Mouse (Mus musculus) forebrain, embryonic 15.5 days (tissue): ENCODE results near the gene Pigt. TPM values are rescaled to one million over a fixed set of nuclear protein-coding genes. Genes with fewer than 3 reads are reported as not detected.

ENCODE experiments used
- ATAC-seq: fragments of 200-750 bp; cut with Nextera tagmentation; replicated peaks from 2 replicates; pipeline ENCODE4 v1.8.0; 2017; ENCODE audit warnings: mild to moderate bottlenecking, moderate TSS enrichment, moderate library complexity
- H3K27ac ChIP-seq: fragments of 300-500 bp; sonication (generic); replicated peaks from 2 replicates; pipeline ENCODE4 v1.5.1; 2015; ENCODE audit warnings: mild to moderate bottlenecking, inconsistent platforms
- H3K27me3 ChIP-seq: fragments of 300-500 bp; sonication (generic); 2 replicates; pipeline ENCODE4 v1.6.1; 2015; ENCODE audit warnings: inconsistent platforms
- H3K36me3 ChIP-seq: fragments of 300-500 bp; sonication (generic); 2 replicates; pipeline ENCODE4 v1.6.1; 2015; ENCODE audit warnings: mild to moderate bottlenecking, inconsistent platforms
- H3K4me1 ChIP-seq: fragments of 300-500 bp; sonication (generic); 2 replicates; pipeline ENCODE4 v1.6.1; 2015; ENCODE audit warnings: inconsistent platforms
- H3K4me2 ChIP-seq: fragments of 300-500 bp; sonication (generic); replicated peaks from 2 replicates; pipeline ENCODE4 v1.6.1; 2015; ENCODE audit warnings: mild to moderate bottlenecking, inconsistent platforms
- H3K4me3 ChIP-seq: fragments of 300-500 bp; sonication (generic); 2 replicates; pipeline ENCODE4 v1.5.1; 2015; ENCODE audit warnings: mild to moderate bottlenecking, inconsistent platforms
- H3K9ac ChIP-seq: fragments of 300-500 bp; sonication (generic); replicated peaks from 2 replicates; pipeline ENCODE4 v1.6.1; 2015; ENCODE audit warnings: mild to moderate bottlenecking, inconsistent platforms
- H3K9me3 ChIP-seq: fragments of 300-500 bp; sonication (generic); 2 replicates; pipeline ENCODE4 v1.6.1; 2016; ENCODE audit warnings: inconsistent platforms
- WGBS: fragments of 180-500 bp; shearing (Covaris S2); methylation state at CpG from one replicate; pipeline ENCODE4 v1.1.7; 2015; ENCODE audit warnings: mixed read lengths; 5-methylcytosine and 5-hydroxymethylcytosine counted together
- polyA plus RNA-seq: library from polyadenylated mRNA; unstranded; fragments of >200 nt; fragmentation: Nextera tagmentation; extraction: Ambion mirVana; gene quantifications from 2 replicates; pipeline ENCODE4 v1.2.1, GENCODE M21; 2015

The Pigt gene
- polyA plus RNA-seq, 1 experiment from 2014 or later: 55.5 TPM

- Histone ChIP-seq H3K4me1 (no peaks in the 10 kb centered on the region), H3K9me3 (no peaks in the 10 kb centered on the region), H3K36me3 (no peaks in the 10 kb centered on the region), H3K9ac (no peak overlapping the region), H3K27ac (no peak overlapping the region), H3K27me3 (no peaks in the 10 kb centered on the region), H3K4me2 (no peak overlapping the region), H3K4me3 (no peak overlapping the region)
- WGBS: 80% methylated on average over 10 of the region's 10 CpGs
- ATAC-seq: no peak
These were observed 37.0 kb downstream of the Pigt start for GRCm38 (mm10) chr2:164534315-164534714.

- 82% methylated on average over 4 of the region's 4 CpGs for WGBS
- Histone ChIP-seq H3K4me1 (no peaks in the 10 kb centered on the region), H3K9me3 (no peaks in the 10 kb centered on the region), H3K27ac (no peak overlapping the region), H3K4me3 (no peak overlapping the region), H3K9ac (no peak overlapping the region), H3K4me2 (no peak overlapping the region), H3K27me3 (no peaks in the 10 kb centered on the region), H3K36me3 (no peaks in the 10 kb centered on the region)
- no peak for ATAC-seq
These were observed 39.7 kb downstream of the Pigt start for GRCm38 (mm10) chr2:164537003-164537402.

GRCm38 (mm10) chr2:164540652-164541427, 43.5 kb downstream of the Pigt start:
- Histone ChIP-seq H3K27ac (no peak overlapping the region), H3K4me1 (no peaks in the 10 kb centered on the region), H3K9me3 (no peaks in the 10 kb centered on the region), H3K4me2 (no peak overlapping the region), H3K4me3 (no peak overlapping the region), H3K36me3 (no peaks in the 10 kb centered on the region), H3K27me3 (no peaks in the 10 kb centered on the region), H3K9ac (no peak overlapping the region)
- no peak for ATAC-seq
- WGBS: 45% methylated on average over 8 of the region's 8 CpGs

DNA sequence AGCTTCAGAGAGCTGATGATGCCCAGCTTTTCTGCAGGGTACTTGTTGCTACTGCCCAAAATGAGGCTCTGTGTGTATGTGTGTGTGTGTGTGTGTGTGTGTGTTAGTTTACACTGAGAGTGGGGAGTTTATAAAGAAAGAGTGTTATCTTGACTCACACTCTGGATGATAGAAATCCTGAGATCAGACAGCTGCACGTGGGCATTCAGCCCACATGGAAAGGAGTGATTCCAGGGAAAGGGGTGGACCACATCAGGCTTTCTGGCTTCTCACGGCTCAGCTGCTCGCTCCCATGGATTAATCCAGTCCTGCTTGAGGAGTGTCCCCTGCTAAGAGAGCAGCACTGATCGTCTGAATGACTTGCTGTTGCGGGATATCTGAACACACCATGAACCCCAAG, 44.8 kb downstream of the Pigt start:
- Histone ChIP-seq H3K9ac (no peak overlapping the region), H3K9me3 (no peaks in the 10 kb centered on the region), H3K36me3 (no peaks in the 10 kb centered on the region), H3K27me3 (no peaks in the 10 kb centered on the region), H3K4me1 (no peaks in the 10 kb centered on the region), H3K4me3 (no peak overlapping the region), H3K4me2 (no peak overlapping the region), H3K27ac (no peak overlapping the region)
- WGBS: 67% methylated on average over 5 of the region's 5 CpGs
- ATAC-seq: no peak

GRCm38 (mm10) chr2:164542598-164542997, 45.3 kb downstream of the Pigt start:
- ATAC-seq: no peak
- WGBS: 83% methylated on average over 7 of the region's 7 CpGs
- Histone ChIP-seq H3K4me3 (no peak overlapping the region), H3K4me2 (no peak overlapping the region), H3K36me3 (no peaks in the 10 kb centered on the region), H3K4me1 (no peaks in the 10 kb centered on the region), H3K27ac (no peak overlapping the region), H3K9me3 (no peaks in the 10 kb centered on the region), H3K27me3 (no peaks in the 10 kb centered on the region), H3K9ac (no peak overlapping the region)

- no peak overlapping the region for H3K4me2 ChIP-seq
- H3K4me1 ChIP-seq: no peaks in the 10 kb centered on the region
- ATAC-seq: no peak
- H3K36me3 ChIP-seq: no peaks in the 10 kb centered on the region
- no peak overlapping the region for H3K4me3 ChIP-seq
- H3K27ac ChIP-seq: no peak overlapping the region
- WGBS: 74% methylated on average over 2 of the region's 2 CpGs
- H3K9ac ChIP-seq: no peak overlapping the region
- H3K27me3 ChIP-seq: no peaks in the 10 kb centered on the region
- H3K9me3 ChIP-seq: no peaks in the 10 kb centered on the region
These were observed 46.4 kb downstream of the Pigt start for GRCm38 (mm10) chr2:164543745-164544144.

GRCm38 (mm10) chr2:164544454-164545097, 47.3 kb downstream of the Pigt start:
- WGBS: 56% methylated on average over 5 of the region's 5 CpGs
- Histone ChIP-seq H3K27ac (no peak overlapping the region), H3K27me3 (no peaks in the 10 kb centered on the region), H3K4me2 (no peak overlapping the region), H3K4me1 (no peaks in the 10 kb centered on the region), H3K9me3 (no peaks in the 10 kb centered on the region), H3K4me3 (no peak overlapping the region), H3K36me3 (no peaks in the 10 kb centered on the region), H3K9ac (no peak overlapping the region)
- ATAC-seq: no peak

GRCm38 (mm10) chr2:164549338-164549737, 52.0 kb downstream of the Pigt start:
- no peaks in the 10 kb centered on the region for H3K27me3 ChIP-seq
- no peak overlapping the region for H3K9ac ChIP-seq
- ATAC-seq: no peak
- H3K4me3 ChIP-seq: no peak overlapping the region
- H3K4me1 ChIP-seq: no peaks in the 10 kb centered on the region
- H3K4me2 ChIP-seq: no peak overlapping the region
- 47% methylated on average over 4 of the region's 4 CpGs for WGBS
- no peaks in the 10 kb centered on the region for H3K36me3 ChIP-seq
- H3K9me3 ChIP-seq: no peaks in the 10 kb centered on the region
- H3K27ac ChIP-seq: no peak overlapping the region

GRCm38 (mm10) chr2:164549963-164550894, 52.9 kb downstream of the Pigt start:
- no peak overlapping the region for H3K27ac ChIP-seq
- no peak for ATAC-seq
- H3K36me3 ChIP-seq: no peaks in the 10 kb centered on the region
- no peaks in the 10 kb centered on the region for H3K4me1 ChIP-seq
- H3K4me3 ChIP-seq: no peak overlapping the region
- H3K27me3 ChIP-seq: no peaks in the 10 kb centered on the region
- 21% methylated on average over 10 of the region's 10 CpGs for WGBS
- H3K4me2 ChIP-seq: no peak overlapping the region
- no peaks in the 10 kb centered on the region for H3K9me3 ChIP-seq
- H3K9ac ChIP-seq: no peak overlapping the region

DNA sequence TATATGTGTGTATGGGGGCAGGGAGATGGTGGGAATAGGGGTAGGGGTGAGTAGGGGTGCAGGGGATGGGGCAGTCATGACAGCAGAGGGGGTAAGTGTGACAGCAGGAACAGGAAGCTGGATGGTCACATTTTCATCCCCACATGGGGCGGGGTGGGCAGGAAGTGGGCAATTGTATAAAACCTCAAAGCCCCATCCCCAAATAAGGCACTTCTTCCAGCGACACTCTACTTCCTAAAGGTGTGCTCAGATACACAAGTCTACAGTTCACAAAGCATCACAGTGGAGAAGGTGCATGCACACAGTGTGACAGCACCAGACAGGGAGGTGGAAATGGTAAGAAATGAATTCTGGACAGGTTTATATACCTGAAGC, 53.6 kb downstream of the Pigt start:
- Histone ChIP-seq H3K36me3 (no peaks in the 10 kb centered on the region), H3K9me3 (no peaks in the 10 kb centered on the region), H3K27ac (no peak overlapping the region), H3K4me2 (no peak overlapping the region), H3K9ac (no peak overlapping the region), H3K27me3 (no peaks in the 10 kb centered on the region), H3K4me1 (no peaks in the 10 kb centered on the region), H3K4me3 (no peak overlapping the region)
- 78% methylated on average over 2 of the region's 2 CpGs for WGBS
- ATAC-seq: no peak

DNA sequence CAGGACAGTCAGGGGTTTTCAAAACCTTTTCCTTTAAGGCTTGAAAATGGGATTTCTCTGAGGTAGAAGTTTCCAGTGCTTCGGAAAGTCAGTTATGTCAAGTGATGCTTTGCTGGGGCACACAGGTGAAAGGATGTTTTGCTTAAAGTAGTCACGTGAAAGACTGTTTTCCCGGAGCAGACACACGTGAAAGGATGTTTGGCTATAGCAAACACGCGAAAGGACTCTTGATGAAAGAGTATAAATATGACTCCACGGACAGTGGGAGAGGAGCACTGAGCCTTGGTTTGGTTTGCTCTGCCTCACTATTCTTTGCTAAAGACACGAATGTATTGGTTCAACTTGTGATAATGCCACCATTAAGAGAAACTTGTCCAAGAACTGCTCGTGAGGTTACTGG, 54.2 kb downstream of the Pigt start:
- H3K4me3 ChIP-seq: no peak overlapping the region
- H3K4me2 ChIP-seq: no peak overlapping the region
- no peaks in the 10 kb centered on the region for H3K27me3 ChIP-seq
- no peak overlapping the region for H3K27ac ChIP-seq
- H3K9me3 ChIP-seq: no peaks in the 10 kb centered on the region
- no peaks in the 10 kb centered on the region for H3K4me1 ChIP-seq
- H3K9ac ChIP-seq: no peak overlapping the region
- no peaks in the 10 kb centered on the region for H3K36me3 ChIP-seq
- WGBS: 90% methylated on average over 9 of the region's 9 CpGs
- no peak for ATAC-seq
